Mouse (Mus musculus): ENCODE data around the gene Invs.

Gene Invs

GRCm38 (mm10) chr4:48428054-48428453 is 148.5 kb downstream of the Invs start:
- in situ Hi-C loops (cut with MboI; ENCODE audit: low sequenced_read_pairs), result no loop called here

GRCm38 (mm10) chr4:48454106-48454773 is 174.7 kb downstream of the Invs start:
- in situ Hi-C loops (cut with MboI; ENCODE audit: low sequenced_read_pairs), result no loop called here

GRCm38 (mm10) chr4:48458436-48458835 is 178.9 kb downstream of the Invs start:
- in situ Hi-C loops (cut with MboI; ENCODE audit: low sequenced_read_pairs), result no loop called here

GRCm38 (mm10) chr4:48461060-48461459 is 181.5 kb downstream of the Invs start:
- in situ Hi-C loops (cut with MboI; ENCODE audit: low sequenced_read_pairs), result no loop called here

- in situ Hi-C loops (cut with MboI; ENCODE audit: low sequenced_read_pairs), result no loop called here
Observed at GRCm38 (mm10) chr4:48470977-48471376, 191.4 kb downstream of the Invs start.

GRCm38 (mm10) chr4:48472052-48472791 is 192.7 kb downstream of the Invs start:
- in situ Hi-C loops (cut with MboI; ENCODE audit: low sequenced_read_pairs), result no loop called here

GRCm38 (mm10) chr4:48472792-48473650 is 193.5 kb downstream of the Invs start, which contains the start of gene Tex10:
Gene Tex10, minus strand, starts transcription at chr4:48473459.
- in situ Hi-C loops (cut with MboI; ENCODE audit: low sequenced_read_pairs), result no loop called here

GRCm38 (mm10) chr4:48473651-48474011 is 194.1 kb downstream of the Invs start:
- in situ Hi-C loops (cut with MboI; ENCODE audit: low sequenced_read_pairs), result no loop called here

GRCm38 (mm10) chr4:48481287-48481686 is 201.7 kb downstream of the Invs start:
- in situ Hi-C loops (cut with MboI; ENCODE audit: low sequenced_read_pairs), result loop anchor here (10.0 kb wide), 1 partner anchor 184 kb away; the partner anchor contains the start of gene Cavin4
